Mouse (Mus musculus): ENCODE data around the gene Hdac9. TPM values are rescaled to one million over a fixed set of nuclear protein-coding genes. Genes with fewer than 3 reads are reported as not detected.

Gene Hdac9
- 7.8 and 11.1 TPM in 2 replicates for polyA plus RNA-seq (2012; ENCODE audit: insufficient read depth, insufficient read length, missing spikeins)

GRCm38 (mm10) chr12:34916995-34917394, at the start of gene Hdac9:
Hdac9 (minus strand) TSS chr12:34917095.
- no peaks in the 10 kb centered on the region for H3K4me1 ChIP-seq (ENCODE audit: control insufficient read depth, insufficient read depth, low read length)
- H3K4me3 ChIP-seq (ENCODE audit: insufficient read depth, low read length): no peak within 1 kb of the TSS
- TF ChIP-seq POLR2A (IDR thresholded peaks at IDR 0.05; ENCODE audit: borderline replicate concordance, low read depth, low read length): no peak
- TF ChIP-seq CTCF (IDR thresholded peaks at IDR 0.05; ENCODE audit: low read depth, low read length): no peak
- no peak within 1 kb of the TSS for H3K27ac ChIP-seq (ENCODE audit: insufficient read depth, low read depth, low read length)

- Histone ChIP-seq H3K27ac (ENCODE audit: insufficient read depth, low read depth, low read length) (no peak overlapping the region), H3K4me1 (ENCODE audit: control insufficient read depth, insufficient read depth, low read length) (no peaks in the 10 kb centered on the region), H3K4me3 (ENCODE audit: insufficient read depth, low read length) (no peak overlapping the region)
- TF ChIP-seq POLR2A (IDR thresholded peaks at IDR 0.05; ENCODE audit: borderline replicate concordance, low read depth, low read length) (no peak), CTCF (IDR thresholded peaks at IDR 0.05; ENCODE audit: low read depth, low read length) (no peak)
Measured at GRCm38 (mm10) chr12:34949066-34949706, 32.3 kb upstream of the Hdac9 start.

DNA sequence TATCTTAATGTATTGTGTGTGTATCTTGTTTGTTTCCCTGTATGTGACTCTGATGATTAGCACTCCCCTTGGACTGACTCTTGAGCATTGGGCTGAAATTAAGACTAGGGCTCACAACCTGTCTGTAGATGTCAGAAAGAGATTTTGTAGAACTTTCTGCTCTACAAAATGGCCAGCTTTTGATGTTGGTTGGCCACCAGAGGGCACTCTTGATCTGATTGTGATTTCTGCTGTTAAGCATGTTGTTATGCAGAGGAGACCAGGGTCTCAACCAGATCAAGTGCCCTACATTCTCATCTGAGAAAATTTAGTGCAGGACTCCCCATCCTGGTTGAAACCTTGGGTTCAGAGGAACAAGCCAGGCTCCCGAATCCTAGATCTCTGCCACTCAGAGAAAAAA, 21.0 kb upstream of the Hdac9 start:
- Histone ChIP-seq H3K27ac (ENCODE audit: insufficient read depth, low read depth, low read length) (no peak overlapping the region), H3K4me1 (ENCODE audit: control insufficient read depth, insufficient read depth, low read length) (no peaks in the 10 kb centered on the region), H3K4me3 (ENCODE audit: insufficient read depth, low read length) (no peak overlapping the region)
- TF ChIP-seq CTCF (IDR thresholded peaks at IDR 0.05; ENCODE audit: low read depth, low read length) (no peak), POLR2A (IDR thresholded peaks at IDR 0.05; ENCODE audit: borderline replicate concordance, low read depth, low read length) (no peak)

DNA sequence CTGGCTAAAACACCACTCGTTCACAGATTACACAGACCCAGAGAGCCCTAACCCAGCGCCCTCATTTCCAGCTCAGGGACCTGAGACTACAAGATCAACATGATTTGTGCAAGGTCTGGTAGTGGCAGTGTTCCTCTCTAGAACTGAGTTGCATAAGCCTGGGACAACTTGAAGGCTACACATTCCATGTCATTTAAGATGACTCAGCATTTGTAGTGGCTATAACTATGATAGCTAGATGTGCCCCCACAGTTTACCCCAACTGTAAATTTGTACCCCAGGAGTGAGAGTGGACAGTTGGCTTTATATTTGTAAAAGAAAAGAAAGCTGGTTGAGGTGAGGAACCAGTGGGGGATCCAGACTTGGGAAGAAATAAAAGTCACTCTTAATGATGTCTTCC, 8.9 kb downstream of the Hdac9 start:
- Histone ChIP-seq H3K27ac (ENCODE audit: insufficient read depth, low read depth, low read length) (no peak overlapping the region), H3K4me1 (ENCODE audit: control insufficient read depth, insufficient read depth, low read length) (no peaks in the 10 kb centered on the region), H3K4me3 (ENCODE audit: insufficient read depth, low read length) (no peak overlapping the region)

GRCm38 (mm10) chr12:34907506-34907850, 9.4 kb downstream of the Hdac9 start:
- TF ChIP-seq POLR2A (IDR thresholded peaks at IDR 0.05; ENCODE audit: borderline replicate concordance, low read depth, low read length): no peak
- no peak for TF ChIP-seq CTCF (IDR thresholded peaks at IDR 0.05; ENCODE audit: low read depth, low read length)
- Histone ChIP-seq H3K4me1 (ENCODE audit: control insufficient read depth, insufficient read depth, low read length) (no peaks in the 10 kb centered on the region), H3K27ac (ENCODE audit: insufficient read depth, low read depth, low read length) (no peak overlapping the region), H3K4me3 (ENCODE audit: insufficient read depth, low read length) (peak overlapping the region; percentile 69)

More for the DNA sequence above, 8.9 kb downstream of the Hdac9 start:
- no peak for TF ChIP-seq POLR2A (IDR thresholded peaks at IDR 0.05; ENCODE audit: borderline replicate concordance, low read depth, low read length)
- no peak for TF ChIP-seq CTCF (IDR thresholded peaks at IDR 0.05; ENCODE audit: low read depth, low read length)

DNA sequence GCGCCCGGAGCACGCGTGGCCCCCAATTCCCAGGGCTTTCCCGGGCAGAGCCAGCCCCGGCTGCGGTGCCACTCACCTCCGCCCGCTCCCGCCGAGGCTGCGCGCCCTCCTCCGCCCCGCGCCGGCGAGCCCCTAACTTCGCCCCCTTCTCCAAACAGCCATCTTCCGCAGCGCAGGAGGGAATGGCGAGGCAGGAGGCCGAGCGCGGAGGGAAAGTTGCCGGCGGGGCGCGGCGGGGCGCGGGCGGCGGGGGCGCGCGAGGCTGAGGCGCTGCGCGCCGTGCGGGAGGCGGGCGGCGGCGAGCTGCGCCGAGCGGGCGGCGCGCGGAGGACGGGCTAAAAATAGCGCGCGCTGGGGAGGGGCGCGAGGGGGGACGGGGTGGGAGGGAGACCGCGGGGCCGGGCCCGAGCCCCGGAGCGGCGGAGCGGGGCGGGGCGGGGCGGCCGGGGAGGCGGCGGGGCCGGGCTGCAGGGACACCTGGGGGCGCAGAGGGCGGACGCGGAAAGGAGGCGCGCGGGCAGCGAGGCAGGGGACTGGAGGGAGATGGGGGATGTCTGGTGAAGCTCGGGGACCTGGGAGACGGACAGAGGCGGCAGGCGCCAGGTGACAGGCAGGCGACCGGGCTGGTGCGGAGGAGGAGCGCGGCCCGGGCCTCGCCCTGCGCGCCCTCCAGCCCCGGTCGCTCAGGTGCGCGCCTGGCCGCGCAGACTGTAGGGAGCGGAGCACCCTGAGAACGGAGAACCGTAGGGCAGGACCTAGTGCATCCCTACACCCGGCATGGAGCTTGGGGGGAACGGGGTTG, 10.0 kb downstream of the Hdac9 start:
- no peaks in the 10 kb centered on the region for H3K4me1 ChIP-seq (ENCODE audit: control insufficient read depth, insufficient read depth, low read length)
- TF ChIP-seq CTCF (IDR thresholded peaks at IDR 0.05; ENCODE audit: low read depth, low read length) (no peak), POLR2A (IDR thresholded peaks at IDR 0.05; ENCODE audit: borderline replicate concordance, low read depth, low read length) (no peak)
- H3K4me3 ChIP-seq (ENCODE audit: insufficient read depth, low read length): peak overlapping the region; percentile 69
- H3K27ac ChIP-seq (ENCODE audit: insufficient read depth, low read depth, low read length): no peak overlapping the region

- H3K27ac ChIP-seq (ENCODE audit: insufficient read depth, low read depth, low read length): no peak overlapping the region
- TF ChIP-seq CTCF (IDR thresholded peaks at IDR 0.05; ENCODE audit: low read depth, low read length): no peak
- TF ChIP-seq POLR2A (IDR thresholded peaks at IDR 0.05; ENCODE audit: borderline replicate concordance, low read depth, low read length): no peak
- H3K4me3 ChIP-seq (ENCODE audit: insufficient read depth, low read length): peak overlapping the region; percentile 63
- no peaks in the 10 kb centered on the region for H3K4me1 ChIP-seq (ENCODE audit: control insufficient read depth, insufficient read depth, low read length)
Measured at GRCm38 (mm10) chr12:34906376-34906703, 10.6 kb downstream of the Hdac9 start.

DNA sequence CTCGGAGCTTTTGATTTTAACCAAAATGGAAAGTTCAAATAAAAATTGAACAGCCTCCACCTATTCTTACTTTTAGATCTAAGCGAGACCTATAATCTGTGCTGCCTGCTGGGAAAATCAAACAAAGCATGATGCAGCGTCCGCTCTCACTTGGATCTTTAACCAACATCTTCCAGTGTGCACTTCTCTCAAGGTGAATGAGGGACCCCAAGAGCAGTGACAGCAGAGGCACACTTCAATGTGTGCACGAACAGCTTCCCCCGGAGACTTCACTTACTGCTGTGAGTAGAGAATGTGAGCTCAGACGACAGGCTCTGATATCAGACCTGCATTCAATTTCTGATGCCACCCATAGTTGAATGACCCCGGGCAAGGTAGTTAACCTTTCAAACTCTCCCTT, 16.7 kb downstream of the Hdac9 start:
- Histone ChIP-seq H3K4me3 (ENCODE audit: insufficient read depth, low read length) (no peak overlapping the region), H3K4me1 (ENCODE audit: control insufficient read depth, insufficient read depth, low read length) (no peaks in the 10 kb centered on the region), H3K27ac (ENCODE audit: insufficient read depth, low read depth, low read length) (no peak overlapping the region)
- no peak for TF ChIP-seq POLR2A (IDR thresholded peaks at IDR 0.05; ENCODE audit: borderline replicate concordance, low read depth, low read length)
- TF ChIP-seq CTCF (IDR thresholded peaks at IDR 0.05; ENCODE audit: low read depth, low read length): no peak

GRCm38 (mm10) chr12:34894867-34895266, 22.0 kb downstream of the Hdac9 start:
- H3K27ac ChIP-seq (ENCODE audit: insufficient read depth, low read depth, low read length): no peak overlapping the region

GRCm38 (mm10) chr12:34888694-34889093, 28.2 kb downstream of the Hdac9 start:
- H3K4me3 ChIP-seq (ENCODE audit: insufficient read depth, low read length): no peak overlapping the region
- H3K4me1 ChIP-seq (ENCODE audit: control insufficient read depth, insufficient read depth, low read length): no peaks in the 10 kb centered on the region
- no peak overlapping the region for H3K27ac ChIP-seq (ENCODE audit: insufficient read depth, low read depth, low read length)
- TF ChIP-seq POLR2A (IDR thresholded peaks at IDR 0.05; ENCODE audit: borderline replicate concordance, low read depth, low read length) (no peak), CTCF (IDR thresholded peaks at IDR 0.05; ENCODE audit: low read depth, low read length) (no peak)

More at GRCm38 (mm10) chr12:34894867-34895266, 22.0 kb downstream of the Hdac9 start:
- no peak for TF ChIP-seq POLR2A (IDR thresholded peaks at IDR 0.05; ENCODE audit: borderline replicate concordance, low read depth, low read length)
- TF ChIP-seq CTCF (IDR thresholded peaks at IDR 0.05; ENCODE audit: low read depth, low read length): no peak
- Histone ChIP-seq H3K4me1 (ENCODE audit: control insufficient read depth, insufficient read depth, low read length) (no peaks in the 10 kb centered on the region), H3K4me3 (ENCODE audit: insufficient read depth, low read length) (no peak overlapping the region)

All from bone marrow macrophage, adult 2 months (primary cell).